Mouse (Mus musculus): Measurements from ENCODE around the gene Gm3127.
A peak's percentile ranks its signal among the peaks of the same experiment; 100 is the strongest.
"Not testable (repeated sequence)": the region's sequence is repeated elsewhere in the genome, so short reads cannot be mapped to it uniquely, and the experiment has no call there.

The Gm3127 gene

DNA sequence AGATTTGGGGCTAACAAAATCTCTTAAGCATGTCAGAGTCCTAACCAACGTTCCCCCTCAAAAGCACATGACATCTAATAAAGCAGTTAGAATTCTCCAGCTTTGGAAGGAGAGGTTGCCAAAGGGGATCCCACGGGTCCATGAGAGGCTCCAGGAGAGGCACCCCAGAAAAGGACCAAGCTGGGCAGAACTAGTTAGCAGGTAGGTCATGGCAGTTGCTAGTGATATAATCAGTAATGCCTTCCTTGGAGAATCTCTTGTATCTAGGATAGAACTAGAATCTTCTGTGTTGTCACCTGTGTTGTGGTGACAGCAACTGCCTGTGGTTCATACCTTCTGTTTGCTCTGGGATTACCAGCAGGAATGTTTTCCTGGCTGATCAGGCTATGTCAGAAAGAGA is at the start of gene Gm3127:
TSS of gene Gm3127 (plus strand) at position 301 of the 400 bp plus-strand sequence.
- not testable (repeated sequence) for DNase-seq

DNA sequence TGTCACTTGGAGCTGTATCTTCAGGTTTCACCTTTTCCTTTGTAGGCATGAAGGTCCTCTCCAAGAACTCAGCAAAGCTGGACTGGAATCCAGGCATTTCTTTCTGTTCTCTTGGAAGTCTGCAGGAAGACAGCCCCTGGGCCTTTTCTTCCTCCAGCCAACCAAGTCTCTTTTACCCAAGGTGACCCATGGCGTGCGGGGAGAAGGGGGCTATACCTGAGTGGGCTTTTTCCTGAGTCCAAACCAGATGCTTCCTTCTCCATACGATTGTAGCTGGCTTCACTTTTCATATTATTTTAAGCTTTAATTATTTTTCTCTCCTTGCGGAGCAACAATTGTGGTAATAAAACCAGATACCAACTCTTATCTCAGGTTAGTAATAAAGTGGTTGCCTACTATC is 23.2 kb upstream of the Gm3127 start:
- peak in 1 of 2 experiments; percentile 1 for DNase-seq

DNA sequence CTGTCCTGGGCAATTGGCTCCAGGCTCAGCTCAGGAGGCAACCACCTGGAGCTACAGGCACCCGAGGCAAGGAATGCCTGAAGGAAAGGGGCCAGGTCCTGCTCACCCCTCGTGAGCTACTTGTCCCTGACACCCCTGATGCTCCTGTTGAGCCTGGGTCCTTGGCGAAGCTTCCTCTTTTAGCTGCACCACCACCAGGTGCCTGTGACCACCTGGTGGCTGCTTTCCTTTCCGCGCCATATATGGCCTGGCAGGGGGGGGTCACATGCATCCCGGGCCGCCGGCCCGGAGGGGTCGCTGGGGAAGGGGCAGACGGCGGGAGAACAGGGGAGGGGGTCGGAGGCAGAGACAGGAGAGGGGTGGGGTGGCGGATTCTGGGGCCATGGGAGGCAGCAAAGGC is 17.2 kb downstream of the Gm3127 start:
- peak; percentile 2 to 4 for DNase-seq

DNA sequence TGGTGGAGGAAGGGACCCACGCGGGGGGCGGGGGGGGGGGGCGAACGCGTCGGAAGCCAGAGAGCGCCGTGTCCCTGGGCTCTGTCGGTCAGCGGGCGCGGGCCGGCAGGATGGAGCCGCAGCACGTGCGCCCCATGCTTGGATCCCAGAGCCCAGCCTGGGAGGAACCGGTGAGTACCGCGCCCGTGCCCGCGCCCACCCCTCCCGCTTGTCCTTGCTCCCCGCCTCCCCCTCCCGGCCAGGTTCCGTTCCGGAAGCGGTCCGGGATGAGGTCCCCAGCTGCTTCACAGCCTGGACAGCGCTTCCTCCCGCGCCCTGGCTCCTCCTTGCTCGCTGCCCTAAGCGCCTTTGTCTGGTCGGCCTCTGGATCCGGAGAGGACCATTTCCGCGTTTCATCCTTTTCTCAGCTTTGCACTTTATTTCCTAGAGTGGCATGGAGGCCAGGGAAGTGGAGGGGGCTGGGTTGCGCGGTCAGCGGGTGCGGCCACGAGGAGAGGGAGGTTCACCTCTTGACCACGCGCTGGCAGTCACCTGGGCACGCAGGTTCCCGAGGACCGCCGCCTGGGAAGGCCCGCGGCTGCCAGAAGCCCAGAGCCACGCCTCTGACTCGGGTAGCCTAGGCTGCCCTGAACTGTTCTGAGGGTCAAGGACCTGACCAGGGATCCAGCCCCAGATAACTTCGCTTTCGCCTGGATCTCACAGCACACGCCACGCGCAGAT is 17.8 kb downstream of the Gm3127 start, which contains the start of gene Gm2974:
TSS of gene Gm2974 (plus strand) at position 86 of the 720 bp plus-strand sequence.
- DNase-seq = peak; percentile 26 to 50

DNA sequence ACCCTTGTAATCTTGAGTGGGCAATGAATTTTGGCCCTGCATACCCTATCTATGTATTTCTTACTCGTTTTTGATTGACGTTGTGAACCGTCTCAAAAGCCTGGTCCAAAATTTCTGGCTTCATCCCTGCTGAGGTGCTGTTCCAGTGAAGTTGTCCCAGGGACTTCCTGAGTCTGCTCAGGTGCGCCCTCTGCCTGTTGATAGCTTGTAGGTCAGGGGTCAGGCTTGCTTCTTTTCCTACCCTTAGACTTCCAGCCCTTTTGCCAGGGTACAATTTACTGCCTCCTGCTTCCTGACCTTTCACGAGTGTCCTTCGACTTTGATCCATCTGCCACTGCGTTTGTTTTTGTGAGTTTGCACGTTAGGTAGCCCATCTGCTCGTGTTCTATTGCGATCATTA is 18.5 kb downstream of the Gm3127 start:
- peak; percentile 4 to 10 for DNase-seq
